Mouse (Mus musculus) frontal cortex, postnatal 36 days (tissue): Measurements from ENCODE around the gene Pmis2.

Source experiments
- DNase-seq, 2 experiments: peaks; one replicate each; pipeline ENCODE4 v3.0.0; 2022; ENCODE audit warnings: low spot score in 2 of 2

Pmis2 gene

DNA sequence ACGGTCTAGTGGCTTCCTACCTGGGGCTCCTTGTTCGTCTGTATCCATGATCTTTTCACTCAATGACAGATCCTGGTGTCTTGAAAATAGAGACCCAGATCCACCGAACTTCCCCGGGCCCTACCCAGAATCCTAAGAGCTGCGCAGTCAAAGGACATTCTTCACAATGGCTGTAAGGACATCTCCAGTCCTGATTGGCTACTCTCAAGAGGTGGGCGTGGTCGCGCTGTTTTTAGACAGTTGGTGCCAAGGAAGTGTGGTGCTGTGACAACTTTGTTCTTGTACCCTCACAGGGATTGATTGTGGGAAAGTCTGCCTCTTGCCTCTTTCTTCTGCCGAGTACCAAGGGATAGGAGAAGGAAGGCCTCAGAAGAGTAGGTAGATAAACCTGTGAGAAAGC is at the start of gene Pmis2:
Gene Pmis2 (minus strand): TSS at position 126 of the 400 bp plus-strand sequence.
- DNase-seq: no peak

DNA sequence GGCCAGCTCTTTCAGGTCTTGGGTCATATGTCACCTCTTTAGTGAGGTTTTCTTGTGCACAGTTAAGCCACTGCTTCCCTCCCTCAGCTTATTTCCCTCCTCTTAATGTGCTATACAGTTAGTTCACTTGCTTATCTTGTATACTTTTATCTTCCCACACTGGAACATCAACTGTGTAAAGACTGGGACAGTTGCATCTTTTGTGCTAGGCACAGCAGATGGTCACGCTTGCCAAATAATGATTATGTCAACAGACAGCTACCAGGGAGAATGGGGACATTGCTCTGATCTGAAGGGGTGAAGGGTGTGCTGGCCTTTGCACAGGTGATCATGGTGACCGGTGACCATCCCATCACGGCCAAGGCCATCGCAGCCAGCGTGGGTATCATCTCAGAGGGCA is 48.3 kb upstream of the Pmis2 start:
- DNase-seq: no peak

DNA sequence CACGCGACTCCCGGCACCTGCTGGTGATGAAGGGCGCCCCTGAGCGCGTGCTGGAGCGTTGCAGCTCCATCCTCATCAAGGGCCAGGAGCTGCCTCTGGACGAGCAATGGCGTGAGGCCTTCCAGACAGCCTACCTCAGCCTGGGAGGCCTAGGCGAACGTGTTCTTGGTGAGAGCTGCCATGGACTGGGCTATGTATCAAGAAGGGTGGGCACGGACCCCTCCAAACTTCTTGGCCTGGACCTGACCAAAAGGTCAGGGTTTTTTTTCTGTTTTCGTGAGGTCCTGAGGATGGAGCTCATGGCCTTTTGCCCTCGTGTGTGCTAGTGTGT is 46.3 kb upstream of the Pmis2 start:
- DNase-seq: no peak

- peak; percentile 33 to 56 for DNase-seq
These were observed 45.8 kb upstream of the Pmis2 start for GRCm38 (mm10) chr7:30717006-30717715.

DNA sequence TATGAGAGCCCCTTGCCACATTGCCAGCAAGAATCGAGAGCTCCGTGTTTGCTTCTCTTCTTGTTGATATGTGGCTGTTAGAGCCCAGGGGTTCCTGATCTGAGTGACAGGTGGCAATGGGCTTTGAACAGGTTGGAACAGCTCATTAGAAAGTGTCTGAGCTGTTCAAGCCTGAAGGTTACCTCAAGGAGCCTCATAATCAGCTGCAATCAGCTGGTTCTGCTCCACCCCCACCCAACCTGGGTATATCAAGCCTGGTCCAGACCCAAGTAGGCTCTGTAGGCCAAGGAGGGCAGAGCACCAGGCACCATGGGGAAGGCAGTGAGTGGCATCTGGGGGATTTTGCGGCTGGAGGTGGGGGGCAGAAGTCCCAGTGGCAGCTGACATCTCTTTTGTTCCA is 40.5 kb upstream of the Pmis2 start, which contains the start of gene Atp4a:
Gene Atp4a (plus strand): TSS at position 268 of the 400 bp plus-strand sequence.
- DNase-seq: no peak

DNA sequence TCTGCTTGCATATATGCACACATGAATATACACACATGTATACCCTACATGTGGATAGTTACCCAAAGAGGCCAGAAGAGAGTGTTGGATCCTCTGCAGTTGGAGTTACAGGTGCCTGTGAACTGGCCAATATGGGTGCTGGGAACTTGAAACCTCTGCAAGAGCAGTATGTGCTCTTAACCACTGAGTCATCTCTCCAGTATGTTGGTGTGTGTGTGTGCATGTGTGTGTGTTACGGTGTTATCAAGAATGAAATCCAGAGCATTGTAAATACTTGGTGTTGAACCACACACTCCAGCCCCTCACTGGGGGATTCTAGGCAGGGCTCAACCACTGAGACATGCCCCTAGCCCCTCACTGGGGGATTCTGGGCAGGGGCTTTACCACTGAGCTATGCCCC is 36.0 kb upstream of the Pmis2 start:
- no peak for DNase-seq

DNA sequence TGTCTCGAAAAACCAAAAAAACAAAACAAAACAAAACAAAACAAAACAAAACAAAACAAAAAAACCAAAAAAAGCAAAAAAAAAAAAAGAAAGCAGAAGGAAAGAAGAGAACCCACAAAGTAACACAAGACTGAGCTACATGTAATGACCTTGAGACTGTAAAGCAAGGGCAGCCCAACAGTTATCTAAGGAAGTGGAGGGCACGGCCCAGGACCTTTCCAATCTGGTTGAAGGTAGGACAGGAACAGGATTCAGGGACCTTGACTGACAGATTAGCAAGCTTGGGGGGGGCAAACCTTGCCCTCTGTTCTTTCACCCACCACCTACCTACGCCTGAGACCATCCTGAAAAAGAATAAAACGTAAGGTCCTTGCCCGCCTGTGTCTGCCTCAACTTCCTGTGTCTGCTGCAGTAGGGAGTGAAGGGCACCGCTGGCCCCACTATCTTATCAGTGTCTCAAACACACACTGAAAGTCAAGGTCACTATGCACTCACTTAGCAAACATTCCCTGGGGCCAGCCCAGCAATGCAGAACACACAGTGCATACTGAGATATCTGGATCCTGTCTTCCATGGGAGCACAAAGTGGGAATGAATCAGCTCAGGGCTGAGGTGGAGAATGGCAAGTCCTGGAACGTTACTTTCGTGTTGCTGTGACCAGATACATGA is 34.9 kb upstream of the Pmis2 start:
- DNase-seq: no peak

DNA sequence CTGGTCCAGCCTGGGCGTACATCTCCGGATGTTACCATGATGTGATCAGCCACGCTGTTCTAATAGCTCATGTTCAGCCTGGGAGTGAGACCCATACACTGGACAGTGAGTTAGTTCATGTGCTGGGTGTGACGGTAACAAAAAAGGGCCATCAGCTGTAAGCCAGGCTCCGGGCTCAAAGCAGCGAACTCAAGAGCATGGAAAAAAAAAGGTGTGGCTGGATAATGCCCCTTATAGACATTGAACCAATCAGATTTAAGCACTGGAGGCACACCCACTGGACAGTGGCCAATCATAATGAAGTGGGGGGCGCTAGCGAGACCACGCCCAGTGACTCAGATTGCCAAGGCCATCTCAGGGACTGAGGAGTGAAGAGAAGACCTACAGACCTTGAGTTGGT is 27.2 kb upstream of the Pmis2 start, which contains the start of gene 2200002J24Rik:
Gene 2200002J24Rik (plus strand): TSS at position 338 of the 400 bp plus-strand sequence.
- no peak for DNase-seq

- no peak for DNase-seq
These were observed 26.7 kb upstream of the Pmis2 start for GRCm38 (mm10) chr7:30698101-30698500.

DNA sequence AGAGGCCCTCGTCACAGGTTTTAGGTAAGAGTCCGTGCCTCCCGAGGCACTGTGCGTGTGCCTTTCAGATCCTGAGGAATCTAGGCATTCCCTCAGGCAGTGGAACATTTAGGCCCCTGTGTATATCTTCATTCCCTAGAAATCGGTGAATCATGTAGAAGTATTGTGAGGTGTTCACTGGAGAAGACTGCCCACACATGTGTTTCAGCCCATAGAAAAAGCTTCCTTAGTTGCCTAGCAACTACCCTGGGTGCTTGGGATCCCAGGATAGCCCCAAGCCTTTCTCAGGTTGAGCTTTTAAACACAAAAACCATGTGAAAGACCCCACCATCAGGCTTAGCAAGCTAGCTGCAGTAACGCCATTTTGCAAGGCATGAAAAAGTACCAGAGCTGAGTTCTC is 16.9 kb upstream of the Pmis2 start:
- peak in 1 of 2 experiments; percentile 19 for DNase-seq

GRCm38 (mm10) chr7:30683425-30683824 is 12.0 kb upstream of the Pmis2 start:
- DNase-seq: no peak

GRCm38 (mm10) chr7:30681897-30682296 is 10.5 kb upstream of the Pmis2 start:
- no peak for DNase-seq

GRCm38 (mm10) chr7:30678263-30678975 is 7.0 kb upstream of the Pmis2 start:
- DNase-seq: no peak

DNA sequence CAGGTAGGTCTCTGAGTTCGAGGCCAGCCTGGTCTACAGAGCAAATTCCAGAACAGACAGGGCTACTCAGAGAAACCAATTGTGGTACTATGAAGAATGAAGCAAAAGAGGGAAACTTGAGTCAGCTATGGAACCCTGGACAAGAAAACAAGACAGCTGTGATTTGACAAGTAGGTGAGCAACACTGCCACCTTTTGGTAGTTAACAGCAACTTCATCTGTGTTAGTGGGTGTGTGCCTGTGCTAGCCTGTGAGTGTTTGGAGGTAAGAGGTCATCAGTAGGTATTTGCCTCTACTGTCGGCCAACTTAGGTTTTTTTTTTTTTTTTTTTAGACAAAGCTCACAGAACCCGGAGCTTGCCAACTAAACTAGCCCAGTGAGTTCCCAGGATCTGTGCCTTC is 2.2 kb downstream of the Pmis2 start:
- no peak for DNase-seq

GRCm38 (mm10) chr7:30665321-30665720 is 6.1 kb downstream of the Pmis2 start:
- DNase-seq: peak in 1 of 2 experiments; percentile 8

DNA sequence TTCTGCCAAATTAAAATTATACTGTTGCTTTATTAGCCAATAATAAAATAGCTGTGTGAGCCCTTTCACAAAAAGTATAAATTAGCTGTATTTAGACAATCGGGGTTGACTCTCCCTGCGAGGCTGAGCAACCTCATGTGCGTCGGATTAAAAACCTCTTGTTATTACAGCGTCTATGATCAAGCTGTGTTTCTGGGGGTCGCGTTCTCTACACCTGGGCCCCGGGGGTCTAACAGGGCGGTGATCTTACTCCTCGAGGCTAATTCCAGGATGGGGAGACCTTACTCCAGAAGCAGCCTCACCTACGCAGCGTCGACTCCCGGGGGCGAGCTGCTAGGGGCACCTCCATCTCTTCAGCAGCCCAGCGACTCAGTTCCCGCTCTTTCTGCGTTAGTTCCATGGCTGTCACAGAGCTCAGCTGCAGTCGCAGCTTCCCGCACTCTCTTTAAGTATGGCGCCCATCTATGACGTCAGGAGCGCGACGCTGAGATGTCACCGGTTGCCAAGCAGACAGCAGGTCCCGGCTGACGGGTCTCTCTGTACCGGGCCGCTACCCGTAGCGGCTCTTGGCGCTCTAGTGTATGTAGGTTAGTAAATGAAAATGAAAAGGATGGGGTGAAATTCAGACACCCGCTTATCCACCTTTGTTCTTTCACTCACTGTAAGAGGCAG is 6.7 kb downstream of the Pmis2 start, which contains the start of gene Haus5:
Gene Haus5 (minus strand): TSS at position 466 of the 672 bp plus-strand sequence.
- DNase-seq: peak; percentile 90 to 95

- DNase-seq: peak; percentile 99
These were observed 21.5 kb downstream of the Pmis2 start, which contains the start of gene Rbm42 for GRCm38 (mm10) chr7:30649591-30650540. Gene Rbm42, minus strand, starts transcription at chr7:30650317.

DNA sequence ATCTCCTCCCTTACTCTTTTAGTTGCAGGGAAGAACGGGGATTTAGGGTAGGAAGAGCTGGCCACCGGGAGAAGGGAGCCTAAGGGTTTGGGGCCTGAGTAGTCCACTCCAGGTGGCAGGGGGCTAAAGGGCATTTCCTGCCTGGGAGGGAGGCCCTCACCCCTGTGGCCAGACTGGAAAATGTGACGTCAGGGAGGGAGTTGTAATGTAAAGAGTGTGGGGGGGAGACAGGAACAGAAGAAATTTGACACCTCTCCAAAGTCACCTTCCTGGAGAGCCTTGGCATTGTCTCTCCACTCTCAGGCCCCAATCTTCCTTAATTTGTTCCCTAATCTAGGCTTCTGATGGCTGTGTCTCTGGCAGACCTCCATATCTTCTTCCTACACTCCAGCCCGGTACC is 32.3 kb downstream of the Pmis2 start:
- no peak for DNase-seq

DNA sequence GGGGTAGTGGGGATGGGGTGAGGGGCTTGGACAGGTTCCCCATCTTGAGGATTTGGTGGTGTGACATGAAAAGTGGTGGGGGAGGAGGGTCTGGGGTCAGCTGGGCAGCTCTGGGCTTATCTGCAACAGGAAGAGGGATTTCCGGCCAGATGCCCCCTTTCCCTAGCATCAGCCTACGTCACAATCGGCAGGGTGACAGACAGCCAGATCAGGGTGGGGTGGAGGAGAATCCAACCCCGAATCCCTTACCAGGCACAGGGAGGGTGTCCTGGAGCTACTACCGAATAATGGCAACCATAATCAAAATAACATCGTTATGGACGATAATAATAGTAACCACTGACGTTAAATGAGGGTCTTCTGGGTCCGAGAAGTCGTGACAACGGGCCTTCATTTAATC is 35.0 kb downstream of the Pmis2 start:
- DNase-seq: no peak

GRCm38 (mm10) chr7:30635752-30636151 is 35.7 kb downstream of the Pmis2 start, which contains the start of gene Etv2:
Gene Etv2, minus strand, starts transcription at chr7:30635852.
- no peak for DNase-seq

- DNase-seq: no peak
These were observed 36.8 kb downstream of the Pmis2 start for GRCm38 (mm10) chr7:30634621-30635020.
